Mouse (Mus musculus) testis, adult 2 months (tissue): ENCODE measurements around the gene Prpsap2.

Experiments used
- CTCF ChIP-seq: fragments of 200-500 bp; IDR thresholded peaks from 2 replicates; pipeline ENCODE4 v1.5.1; 2012; ENCODE audit warnings: low read depth, mild to moderate bottlenecking, inconsistent platforms, low read length, moderate library complexity; ENCODE audit not compliant: control insufficient read depth, insufficient read depth, insufficient replicate concordance
- POLR2A ChIP-seq: fragments of 200-500 bp; IDR thresholded peaks from 2 replicates; pipeline ENCODE4 v1.6.1; 2012; ENCODE audit warnings: low read depth, mild to moderate bottlenecking, inconsistent platforms, low read length, moderate library complexity; ENCODE audit not compliant: control insufficient read depth

GRCm38 (mm10) chr11:61687595-61687994, 74.3 kb downstream of the Prpsap2 start:
- TF ChIP-seq CTCF: no peak
- no peak for TF ChIP-seq POLR2A
